Mouse (Mus musculus) midbrain, embryonic 14.5 days (tissue): Measurements from ENCODE around the gene Depdc1b. TPM values are rescaled to one million over a fixed set of nuclear protein-coding genes. Genes with fewer than 3 reads are reported as not detected.
A peak's percentile ranks its signal among the peaks of the same experiment; 100 is the strongest.

Experiments
- ATAC-seq: fragments of 200-750 bp; cut with Nextera tagmentation; 2 replicates; pipeline ENCODE4 v1.8.0; 2017; ENCODE audit warnings: moderate number of reproducible peaks, moderate library complexity; ENCODE audit not compliant: low FRiP score, low TSS enrichment
- DNase-seq: peaks from one replicate; pipeline ENCODE4 v3.0.0-alpha.2; 2015
- H3K27ac ChIP-seq: fragments of 300-500 bp; sonication (generic); replicated peaks from 2 replicates; pipeline ENCODE4 v1.5.1; 2014; ENCODE audit warnings: mild to moderate bottlenecking, low read depth, low read length, moderate library complexity
- H3K27me3 ChIP-seq: fragments of 300-500 bp; sonication (generic); 2 replicates; pipeline ENCODE4 v1.6.1; 2014; ENCODE audit warnings: low read length, control low read depth, mixed read lengths; ENCODE audit not compliant: control insufficient read depth, insufficient read depth
- H3K36me3 ChIP-seq: fragments of 300-500 bp; sonication (generic); 2 replicates; pipeline ENCODE4 v1.6.1; 2014; ENCODE audit warnings: low read length, control low read depth; ENCODE audit not compliant: control insufficient read depth, insufficient read depth
- H3K4me1 ChIP-seq: fragments of 300-500 bp; sonication (generic); 2 replicates; pipeline ENCODE4 v1.6.1; 2014; ENCODE audit warnings: mild to moderate bottlenecking, antibody characterized with exemption, low read length, control low read depth; ENCODE audit not compliant: control insufficient read depth, insufficient read depth
- H3K4me2 ChIP-seq: fragments of 300-500 bp; sonication (generic); 2 replicates; pipeline ENCODE4 v1.6.1; 2014; ENCODE audit warnings: mild to moderate bottlenecking, low read length, moderate library complexity
- H3K4me3 ChIP-seq: fragments of 300-500 bp; sonication (generic); replicated peaks from 2 replicates; pipeline ENCODE4 v1.5.1; 2014; ENCODE audit warnings: low read depth, low read length
- H3K9ac ChIP-seq: fragments of 300-500 bp; sonication (generic); replicated peaks from 2 replicates; pipeline ENCODE4 v1.6.1; 2014; ENCODE audit warnings: mild to moderate bottlenecking, low read length, moderate library complexity
- H3K9me3 ChIP-seq: fragments of 300-500 bp; sonication (generic); 2 replicates; pipeline ENCODE4 v1.6.1; 2016; ENCODE audit warnings: low read length, control low read depth, mixed read lengths; ENCODE audit not compliant: control insufficient read depth
- WGBS: fragments of 180-500 bp; shearing (Covaris S2); extraction: QIAGEN DNeasy Blood & Tissue Kit; methylation state at CpG from one replicate; pipeline ENCODE4 v1.1.7; 2014; 5-methylcytosine and 5-hydroxymethylcytosine counted together
- polyA plus RNA-seq: library from polyadenylated mRNA; unstranded; fragments of >200 nt; fragmentation: Nextera tagmentation; extraction: Ambion mirVana; gene quantifications from 2 replicates; pipeline ENCODE4 v1.2.1, GENCODE M21; 2014

Gene Depdc1b
- polyA plus RNA-seq, 1 experiment from 2014 or later: 2.5 TPM

DNA sequence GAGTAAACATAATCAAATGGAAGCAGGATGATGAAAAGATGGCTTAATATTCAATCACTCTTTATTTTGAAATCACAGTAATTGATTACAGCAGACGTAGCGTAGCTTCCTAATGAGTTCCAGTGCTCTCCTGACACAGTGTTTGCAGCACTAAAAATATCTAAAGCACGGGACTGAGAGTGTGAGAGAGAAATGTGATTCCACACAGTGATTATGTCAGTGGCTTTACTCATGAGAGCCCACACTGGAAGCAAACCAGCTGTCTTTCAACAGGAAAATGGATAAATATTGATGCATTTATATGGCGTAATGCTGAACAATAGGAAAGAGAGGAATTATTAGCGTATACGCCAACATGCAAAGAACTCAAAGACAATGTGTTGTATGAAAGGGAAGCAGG is 37.5 kb upstream of the Depdc1b start:
- no peak overlapping the region for H3K4me3 ChIP-seq
- DNase-seq (peak; percentile 16), ATAC-seq (no peak)
- H3K27me3 ChIP-seq: no peaks in the 10 kb centered on the region
- H3K4me2 ChIP-seq: no peak overlapping the region
- H3K36me3 ChIP-seq: no peaks in the 10 kb centered on the region
- no peak overlapping the region for H3K9ac ChIP-seq
- H3K9me3 ChIP-seq: no peaks in the 10 kb centered on the region
- WGBS: 73% methylated on average over 6 of the region's 6 CpGs
- no peak overlapping the region for H3K27ac ChIP-seq
- H3K4me1 ChIP-seq: no peaks in the 10 kb centered on the region

DNA sequence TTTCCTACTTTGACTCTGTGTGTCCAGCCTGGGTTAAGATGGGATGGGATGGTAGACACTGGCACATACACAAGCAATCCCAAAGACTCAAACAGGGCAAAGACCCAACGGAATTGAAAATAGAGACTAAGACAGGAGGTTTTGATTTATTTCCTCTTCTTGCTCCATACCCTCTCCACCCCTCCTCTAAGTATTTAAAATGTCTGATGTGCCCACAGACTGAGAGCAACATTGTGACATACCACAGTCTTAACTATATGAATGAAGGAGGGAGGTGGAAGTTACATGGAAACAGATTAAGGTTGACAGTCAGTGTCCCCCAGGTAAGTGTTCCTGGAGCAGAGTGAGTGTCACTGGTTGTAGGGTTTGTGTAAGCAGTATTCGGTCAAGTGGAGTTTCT is 31.8 kb upstream of the Depdc1b start:
- 89% methylated on average over 2 of the region's 2 CpGs for WGBS

DNA sequence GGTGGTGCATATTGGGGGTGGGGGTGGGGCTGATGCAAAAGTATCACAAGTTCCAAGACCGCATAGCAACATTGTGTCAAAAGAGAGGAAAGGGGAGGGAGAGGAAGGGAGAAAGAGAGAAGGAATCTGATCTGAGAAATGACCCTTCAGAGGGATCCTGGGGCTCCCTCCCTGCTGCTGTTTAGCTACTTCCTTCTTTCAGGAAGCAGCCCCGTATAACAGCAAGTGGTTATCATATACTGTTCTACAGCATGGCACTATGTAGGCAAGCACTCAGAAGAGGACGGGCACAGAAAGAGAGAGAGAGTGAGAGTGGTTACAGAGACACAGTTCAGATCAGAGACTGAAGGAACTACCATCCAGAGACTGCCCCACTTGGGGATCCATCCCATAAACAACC is 28.2 kb upstream of the Depdc1b start:
- Histone ChIP-seq H3K4me1 (no peaks in the 10 kb centered on the region), H3K4me3 (no peak overlapping the region), H3K4me2 (no peak overlapping the region), H3K36me3 (no peaks in the 10 kb centered on the region), H3K9me3 (no peaks in the 10 kb centered on the region), H3K27ac (no peak overlapping the region), H3K27me3 (no peaks in the 10 kb centered on the region), H3K9ac (no peak overlapping the region)
- ATAC-seq: no peak
- no peak for DNase-seq
- WGBS: 70% methylated on average over 3 of the region's 3 CpGs

More for the DNA sequence above, 31.8 kb upstream of the Depdc1b start:
- no peak for DNase-seq
- Histone ChIP-seq H3K4me3 (no peak overlapping the region), H3K9me3 (no peaks in the 10 kb centered on the region), H3K4me1 (no peaks in the 10 kb centered on the region), H3K4me2 (no peak overlapping the region), H3K9ac (no peak overlapping the region), H3K27me3 (no peaks in the 10 kb centered on the region), H3K27ac (no peak overlapping the region), H3K36me3 (no peaks in the 10 kb centered on the region)
- no peak for ATAC-seq

DNA sequence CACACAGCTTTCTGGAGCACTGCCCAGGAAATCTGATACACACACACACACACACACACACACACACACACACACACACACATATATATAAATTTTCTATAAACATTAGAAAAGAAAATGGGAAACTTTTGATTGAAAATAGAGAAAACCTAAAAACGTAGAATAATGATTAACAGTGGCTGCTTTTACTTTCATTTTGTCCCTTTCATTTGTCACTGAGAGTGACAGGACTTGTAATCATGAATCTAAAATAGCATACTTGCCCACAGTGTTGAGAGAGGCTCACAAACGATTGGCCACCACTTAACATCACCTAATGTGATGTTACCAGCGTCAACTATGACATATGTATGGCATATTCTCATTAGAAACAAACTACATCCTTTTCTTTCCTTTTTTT is 26.7 kb upstream of the Depdc1b start:
- no peaks in the 10 kb centered on the region for H3K9me3 ChIP-seq
- ATAC-seq (no peak), DNase-seq (no peak)
- 90% methylated on average over 3 of the region's 3 CpGs for WGBS
- H3K4me3 ChIP-seq: no peak overlapping the region
- H3K9ac ChIP-seq: no peak overlapping the region
- no peak overlapping the region for H3K27ac ChIP-seq
- no peaks in the 10 kb centered on the region for H3K36me3 ChIP-seq
- H3K27me3 ChIP-seq: no peaks in the 10 kb centered on the region
- no peaks in the 10 kb centered on the region for H3K4me1 ChIP-seq
- no peak overlapping the region for H3K4me2 ChIP-seq

DNA sequence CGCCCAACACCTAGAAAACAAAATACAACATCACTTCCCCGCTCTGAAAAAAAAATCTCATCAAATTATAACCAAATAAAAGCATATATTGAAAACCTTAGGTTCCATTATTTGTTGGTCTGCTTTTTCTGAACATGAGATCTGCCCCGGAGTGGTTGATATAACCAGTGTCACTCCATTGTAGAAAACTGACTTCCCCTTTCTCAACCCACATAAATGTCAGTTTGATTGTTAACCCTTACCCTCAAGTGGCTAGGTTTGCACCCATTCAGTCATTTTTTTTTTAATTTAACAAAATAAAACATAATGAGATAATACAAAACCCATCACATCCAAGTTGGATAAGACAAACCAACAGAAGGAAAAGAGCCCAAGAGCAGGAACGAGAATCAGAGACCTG is 25.8 kb upstream of the Depdc1b start:
- Histone ChIP-seq H3K27me3 (no peaks in the 10 kb centered on the region), H3K36me3 (no peaks in the 10 kb centered on the region), H3K4me1 (no peaks in the 10 kb centered on the region), H3K27ac (no peak overlapping the region), H3K9me3 (no peaks in the 10 kb centered on the region), H3K4me3 (no peak overlapping the region), H3K9ac (no peak overlapping the region), H3K4me2 (no peak overlapping the region)
- ATAC-seq (no peak), DNase-seq (no peak)
- 93% methylated on average over 4 of the region's 4 CpGs for WGBS

DNA sequence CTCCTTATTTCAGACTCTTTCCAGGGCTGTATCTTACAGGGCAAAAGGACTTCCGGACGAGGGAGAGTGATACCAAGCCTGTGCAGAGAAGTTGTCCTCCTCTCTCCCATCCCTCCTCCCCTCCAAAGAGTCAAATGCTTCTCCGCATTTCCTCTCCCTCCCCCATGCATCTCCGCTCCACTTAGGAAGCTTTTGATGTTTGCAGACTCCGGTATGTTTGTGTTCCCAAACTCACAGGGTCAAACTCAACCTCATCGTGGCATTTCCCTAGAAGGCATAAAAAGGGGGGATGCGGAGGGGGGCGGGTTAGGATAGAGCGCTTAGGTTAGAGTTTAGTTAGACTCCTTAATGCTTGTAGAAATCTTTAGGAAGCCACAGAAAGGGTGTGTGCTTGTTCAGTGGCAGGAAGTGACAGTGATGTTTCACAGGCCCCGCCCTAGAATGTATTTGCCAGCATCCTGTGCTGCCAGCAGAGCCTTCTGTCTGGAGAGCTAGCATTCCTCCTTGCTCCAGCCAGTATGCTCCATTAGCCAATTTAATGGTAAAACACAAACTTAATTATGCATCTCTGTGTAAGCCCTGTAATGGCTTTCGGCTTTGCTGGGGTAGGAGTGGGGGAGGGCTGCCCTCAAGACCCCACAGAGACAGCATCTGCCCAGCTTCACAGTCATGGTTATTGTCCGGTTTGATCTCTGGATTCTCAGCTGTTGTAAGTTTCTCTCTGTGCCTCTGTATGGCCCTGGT is 18.6 kb upstream of the Depdc1b start:
- H3K36me3 ChIP-seq: no peaks in the 10 kb centered on the region
- H3K9ac ChIP-seq: 0 out of 2 replicates have a peak overlapping the region, but pooled peaks have one; percentile 9
- no peak for ATAC-seq
- H3K4me1 ChIP-seq: peaks cover 8% of the 10 kb centered on the region; the same call in 1 of the 2 replicates
- peak overlapping the region; percentile 41 for H3K4me2 ChIP-seq
- DNase-seq: peak; percentile 40
- no peaks in the 10 kb centered on the region for H3K27me3 ChIP-seq
- no peak overlapping the region for H3K27ac ChIP-seq
- 29% methylated on average over 12 of the region's 12 CpGs for WGBS
- no peaks in the 10 kb centered on the region for H3K9me3 ChIP-seq
- H3K4me3 ChIP-seq: 0 out of 2 replicates have a peak overlapping the region, but pooled peaks have one; percentile 7

DNA sequence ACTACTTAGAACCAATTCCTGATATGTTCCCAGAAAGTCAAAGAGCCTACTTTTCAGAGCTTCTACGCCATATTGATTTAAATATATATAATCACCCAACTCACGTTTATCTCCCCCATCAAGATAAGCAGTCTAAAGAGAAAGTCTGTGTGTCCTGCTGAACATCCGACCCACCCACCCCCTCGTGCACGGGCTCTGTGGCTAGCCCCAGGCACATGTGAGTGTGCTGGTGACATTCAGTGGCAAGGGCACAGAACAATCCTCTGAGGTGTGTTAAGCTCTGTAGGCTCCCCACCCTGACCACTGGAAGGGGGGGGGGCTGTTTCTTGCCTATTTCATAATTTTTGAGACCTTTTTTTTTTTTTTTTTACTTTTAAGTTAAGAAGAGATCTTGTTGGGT is 17.9 kb upstream of the Depdc1b start:
- no peak overlapping the region; the same call in 1 of the 2 replicates for H3K4me2 ChIP-seq
- H3K27ac ChIP-seq: no peak overlapping the region
- no peaks in the 10 kb centered on the region for H3K27me3 ChIP-seq
- 82% methylated on average over 5 of the region's 5 CpGs for WGBS
- H3K9me3 ChIP-seq: no peaks in the 10 kb centered on the region
- H3K36me3 ChIP-seq: no peaks in the 10 kb centered on the region
- H3K9ac ChIP-seq: no peak overlapping the region
- no peak overlapping the region for H3K4me3 ChIP-seq
- ATAC-seq (no peak), DNase-seq (no peak)
- H3K4me1 ChIP-seq: peaks cover 8% of the 10 kb centered on the region; the same call in 1 of the 2 replicates

DNA sequence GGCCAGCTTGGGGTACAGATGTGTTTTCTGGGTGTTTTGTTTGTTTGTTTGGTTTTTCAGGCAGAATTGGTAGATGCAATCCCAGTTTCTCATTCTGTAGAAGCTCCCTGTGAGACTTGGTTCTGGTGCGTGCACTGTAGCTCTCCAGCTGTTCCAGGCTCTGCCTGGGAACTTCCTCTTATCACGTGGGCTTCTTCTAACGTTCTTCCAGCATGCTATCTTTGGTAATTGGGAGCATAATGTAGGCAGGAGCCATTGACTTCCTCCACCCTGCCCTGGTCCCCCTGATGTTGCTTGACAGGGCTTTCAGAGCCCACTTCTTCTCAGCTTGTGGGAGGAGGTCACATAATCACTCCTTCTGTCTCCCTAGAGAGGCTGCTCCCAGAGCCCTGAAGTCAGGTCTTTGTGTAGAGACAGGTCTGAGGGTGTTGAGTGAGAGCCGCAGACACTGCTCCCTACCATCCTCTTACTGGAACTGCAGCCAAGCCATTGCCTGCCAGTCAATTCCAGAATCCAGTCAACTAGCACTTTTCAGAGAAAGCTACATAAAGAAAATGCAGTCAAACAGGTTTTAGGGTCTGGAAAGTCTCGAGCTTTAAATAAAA is 15.7 kb upstream of the Depdc1b start:
- Histone ChIP-seq H3K4me3 (no peak overlapping the region), H3K36me3 (no peaks in the 10 kb centered on the region), H3K4me1 (peaks cover 8% of the 10 kb centered on the region; the same call in 1 of the 2 replicates), H3K27ac (no peak overlapping the region), H3K4me2 (no peak overlapping the region), H3K27me3 (no peaks in the 10 kb centered on the region), H3K9me3 (no peaks in the 10 kb centered on the region), H3K9ac (no peak overlapping the region)
- WGBS: 36% methylated on average over 5 of the region's 5 CpGs
- DNase-seq (peak; percentile 29), ATAC-seq (no peak)

DNA sequence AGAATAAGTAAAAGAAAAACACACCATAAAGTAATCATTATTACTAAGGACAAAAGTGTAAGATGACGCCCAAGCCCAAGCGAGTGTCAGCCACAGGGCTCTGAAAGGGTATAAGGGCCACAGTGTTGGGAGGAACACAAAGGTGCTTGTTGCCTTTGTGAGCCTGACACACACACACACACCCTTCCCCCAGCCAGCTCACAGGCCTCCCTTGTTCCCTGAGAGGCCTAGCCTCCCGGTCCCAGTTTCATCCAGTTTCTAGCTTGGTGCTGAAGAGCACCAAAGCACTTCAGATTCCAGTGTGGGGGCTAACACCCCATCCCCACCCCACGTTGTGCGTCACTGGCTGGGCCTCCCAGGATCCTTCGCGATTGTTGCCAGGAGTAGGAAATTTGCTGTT is 14.7 kb upstream of the Depdc1b start:
- 48% methylated on average over 7 of the region's 7 CpGs for WGBS
- H3K9me3 ChIP-seq: no peaks in the 10 kb centered on the region
- DNase-seq: peak; percentile 27
- H3K4me2 ChIP-seq: no peak overlapping the region
- H3K4me1 ChIP-seq: peaks cover 8% of the 10 kb centered on the region; the same call in 1 of the 2 replicates
- ATAC-seq: no peak; the same call in 1 of the 2 replicates
- no peaks in the 10 kb centered on the region for H3K27me3 ChIP-seq
- H3K9ac ChIP-seq: no peak overlapping the region
- H3K36me3 ChIP-seq: no peaks in the 10 kb centered on the region
- no peak overlapping the region for H3K4me3 ChIP-seq
- no peak overlapping the region for H3K27ac ChIP-seq
